Mouse (Mus musculus): ENCODE data around the gene Rbm3. TPM values are rescaled to one million over a fixed set of nuclear protein-coding genes. Genes with fewer than 3 reads are reported as not detected.

The Rbm3 gene
- polyA plus RNA-seq, 1 experiment from 2014 or later = 303 TPM

Other genes starting within 250 kb of the Rbm3 start
- 199 and 209 TPM in 2 replicates for gene Pqbp1, start 246.6 kb downstream of the Rbm3 start, polyA plus RNA-seq (2015; fragmentation: Nextera tagmentation; extraction: Ambion mirVana)
- gene Timm17b, start 246.5 kb downstream of the Rbm3 start, polyA plus RNA-seq (2015; fragmentation: Nextera tagmentation; extraction: Ambion mirVana) = 155 and 158 TPM in 2 replicates
- gene Gm10491, start 238.0 kb downstream of the Rbm3 start, polyA plus RNA-seq (2015; fragmentation: Nextera tagmentation; extraction: Ambion mirVana) = not detected in 2 replicates
- gene Gm10490, start 236.3 kb downstream of the Rbm3 start, polyA plus RNA-seq (2015; fragmentation: Nextera tagmentation; extraction: Ambion mirVana) = not detected in 2 replicates
- 294 and 338 TPM in 2 replicates for gene Pcsk1n, start 226.1 kb downstream of the Rbm3 start, polyA plus RNA-seq (2015; fragmentation: Nextera tagmentation; extraction: Ambion mirVana)
- gene Eras, start 217.3 kb downstream of the Rbm3 start, polyA plus RNA-seq (2015; fragmentation: Nextera tagmentation; extraction: Ambion mirVana) = 0.14 TPM in 1 of 2 replicates, not detected in the other
- 68.0 and 73.6 TPM in 2 replicates for gene Hdac6, start 198.0 kb downstream of the Rbm3 start, polyA plus RNA-seq (2015; fragmentation: Nextera tagmentation; extraction: Ambion mirVana)
- gene Gata1, start 167.8 kb downstream of the Rbm3 start, polyA plus RNA-seq (2015; fragmentation: Nextera tagmentation; extraction: Ambion mirVana) = 0.22 TPM in 1 of 2 replicates, not detected in the other
- gene Glod5, start 127.4 kb downstream of the Rbm3 start, polyA plus RNA-seq (2015; fragmentation: Nextera tagmentation; extraction: Ambion mirVana) = 0.25 and 0.79 TPM in 2 replicates
- 40.5 and 40.6 TPM in 2 replicates for gene Suv39h1, start 71.1 kb downstream of the Rbm3 start, polyA plus RNA-seq (2015; fragmentation: Nextera tagmentation; extraction: Ambion mirVana)
- gene Was, start 55.4 kb downstream of the Rbm3 start, polyA plus RNA-seq (2015; fragmentation: Nextera tagmentation; extraction: Ambion mirVana) = 0.07 and 0.13 TPM in 2 replicates
- gene Wdr13, start 13.0 kb downstream of the Rbm3 start, polyA plus RNA-seq (2015; fragmentation: Nextera tagmentation; extraction: Ambion mirVana) = 60.2 and 65.5 TPM in 2 replicates
- 22.7 and 25.7 TPM in 2 replicates for gene Tbc1d25, start 30.3 kb upstream of the Rbm3 start, polyA plus RNA-seq (2015; fragmentation: Nextera tagmentation; extraction: Ambion mirVana)
- 29.9 and 32.9 TPM in 2 replicates for gene Ebp, start 47.6 kb upstream of the Rbm3 start, polyA plus RNA-seq (2015; fragmentation: Nextera tagmentation; extraction: Ambion mirVana)
- 47.0 and 52.9 TPM in 2 replicates for gene Porcn, start 60.6 kb upstream of the Rbm3 start, polyA plus RNA-seq (2015; fragmentation: Nextera tagmentation; extraction: Ambion mirVana)
- gene Ftsj1, start 106.5 kb upstream of the Rbm3 start, polyA plus RNA-seq (2015; fragmentation: Nextera tagmentation; extraction: Ambion mirVana) = 48.8 and 51.0 TPM in 2 replicates
- gene Slc38a5, start 125.3 kb upstream of the Rbm3 start, polyA plus RNA-seq (2015; fragmentation: Nextera tagmentation; extraction: Ambion mirVana) = 39.5 and 42.0 TPM in 2 replicates
- not detected in 2 replicates for gene Ssxb10, start 181.5 kb upstream of the Rbm3 start, polyA plus RNA-seq (2015; fragmentation: Nextera tagmentation; extraction: Ambion mirVana)
- not detected in 2 replicates for gene Ssxb9, start 221.1 kb upstream of the Rbm3 start, polyA plus RNA-seq (2015; fragmentation: Nextera tagmentation; extraction: Ambion mirVana)

Data from hindbrain, embryonic 15.5 days (tissue).